Mouse (Mus musculus): ENCODE results near the gene Tmem171. TPM values are rescaled to one million over a fixed set of nuclear protein-coding genes. Genes with fewer than 3 reads are reported as not detected.

Tmem171 gene
- 1 to 10 TPM in 1 of 2 experiments, under 1 TPM in 1; 0.96 to 1.6 TPM for total RNA-seq (2021)
- long read RNA-seq = 0 reads

- no peak for DNase-seq (ENCODE audit: low spot score in 2 of 2)
Measured at GRCm38 (mm10) chr13:98694773-98695314, at the start of gene Tmem171. Gene Tmem171, minus strand, starts transcription at chr13:98694834.

- no peak for DNase-seq (ENCODE audit: low spot score in 2 of 2)
Measured at GRCm38 (mm10) chr13:98743829-98744228, 49.2 kb upstream of the Tmem171 start.

- DNase-seq (ENCODE audit: low spot score in 2 of 2) = no peak
Measured at GRCm38 (mm10) chr13:98743214-98743613, 48.6 kb upstream of the Tmem171 start.

GRCm38 (mm10) chr13:98738213-98738612 is 43.6 kb upstream of the Tmem171 start:
- no peak for DNase-seq (ENCODE audit: low spot score in 2 of 2)

- DNase-seq (ENCODE audit: low spot score in 2 of 2) = no peak
Measured at GRCm38 (mm10) chr13:98733292-98733691, 38.7 kb upstream of the Tmem171 start.

- DNase-seq (ENCODE audit: low spot score in 2 of 2) = peak in 1 of 2 experiments; percentile 65
Measured at GRCm38 (mm10) chr13:98729271-98730062, 34.8 kb upstream of the Tmem171 start.

- peak in 1 of 2 experiments; percentile 32 for DNase-seq (ENCODE audit: low spot score in 2 of 2)
Measured at GRCm38 (mm10) chr13:98726494-98726893, 31.9 kb upstream of the Tmem171 start.

- no peak for DNase-seq (ENCODE audit: low spot score in 2 of 2)
Measured at GRCm38 (mm10) chr13:98723430-98723829, 28.8 kb upstream of the Tmem171 start.

- no peak for DNase-seq (ENCODE audit: low spot score in 2 of 2)
Measured at GRCm38 (mm10) chr13:98722296-98722695, 27.7 kb upstream of the Tmem171 start.

- no peak for DNase-seq (ENCODE audit: low spot score in 2 of 2)
Measured at GRCm38 (mm10) chr13:98716176-98716575, 21.5 kb upstream of the Tmem171 start.

- DNase-seq (ENCODE audit: low spot score in 2 of 2) = no peak
Measured at GRCm38 (mm10) chr13:98715443-98715990, 20.9 kb upstream of the Tmem171 start.

- DNase-seq (ENCODE audit: low spot score in 2 of 2) = no peak
Measured at GRCm38 (mm10) chr13:98710655-98711054, 16.0 kb upstream of the Tmem171 start.

- DNase-seq (ENCODE audit: low spot score in 2 of 2) = no peak
Measured at GRCm38 (mm10) chr13:98710236-98710635, 15.6 kb upstream of the Tmem171 start.

GRCm38 (mm10) chr13:98705501-98705900 is 10.9 kb upstream of the Tmem171 start:
- DNase-seq (ENCODE audit: low spot score in 2 of 2) = no peak

GRCm38 (mm10) chr13:98703786-98704185 is 9.2 kb upstream of the Tmem171 start:
- DNase-seq (ENCODE audit: low spot score in 2 of 2) = no peak

- no peak for DNase-seq (ENCODE audit: low spot score in 2 of 2)
Measured at GRCm38 (mm10) chr13:98702361-98702760, 7.7 kb upstream of the Tmem171 start.

- DNase-seq (ENCODE audit: low spot score in 2 of 2) = no peak
Measured at GRCm38 (mm10) chr13:98701309-98701675, 6.7 kb upstream of the Tmem171 start.

GRCm38 (mm10) chr13:98700661-98701308 is 6.2 kb upstream of the Tmem171 start:
- DNase-seq (ENCODE audit: low spot score in 2 of 2) = no peak

- DNase-seq (ENCODE audit: low spot score in 2 of 2) = no peak
Measured at GRCm38 (mm10) chr13:98699982-98700540, 5.4 kb upstream of the Tmem171 start.

- no peak for DNase-seq (ENCODE audit: low spot score in 2 of 2)
Measured at GRCm38 (mm10) chr13:98699051-98699744, 4.6 kb upstream of the Tmem171 start.

- no peak for DNase-seq (ENCODE audit: low spot score in 2 of 2)
Measured at GRCm38 (mm10) chr13:98696716-98697115, 2.1 kb upstream of the Tmem171 start.

Measured in layer of hippocampus, adult 18-20 months (tissue).